Mouse (Mus musculus) lung, postnatal 0 days (tissue): Measurements from ENCODE around the gene Atad2b. TPM values are rescaled to one million over a fixed set of nuclear protein-coding genes. Genes with fewer than 3 reads are reported as not detected.

Experiments
- ATAC-seq: fragments of 200-750 bp; cut with Nextera tagmentation; 2 replicates; pipeline ENCODE4 v1.8.0; 2017; ENCODE audit warnings: moderate library complexity
- DNase-seq: peaks from one replicate; pipeline ENCODE4 v3.0.0-alpha.2; 2016; ENCODE audit warnings: low spot score
- H3K27ac ChIP-seq: fragments of 300-500 bp; sonication (generic); 2 replicates; pipeline ENCODE4 v1.5.1; 2014; ENCODE audit warnings: antibody characterized with exemption, mild to moderate bottlenecking, low read length, mixed read lengths
- H3K27me3 ChIP-seq: fragments of 300-500 bp; sonication (generic); replicated peaks from 2 replicates; pipeline ENCODE4 v1.6.1; 2014; ENCODE audit warnings: low read length, mixed read lengths; ENCODE audit not compliant: insufficient read depth
- H3K36me3 ChIP-seq: fragments of 300-500 bp; sonication (generic); 2 replicates; pipeline ENCODE4 v1.6.1; 2014; ENCODE audit warnings: low read length, mixed read lengths; ENCODE audit not compliant: insufficient read depth
- H3K4me1 ChIP-seq: fragments of 300-500 bp; sonication (generic); 2 replicates; pipeline ENCODE4 v1.6.1; 2014; ENCODE audit warnings: antibody characterized with exemption, low read depth, low read length, mixed read lengths; ENCODE audit not compliant: insufficient read depth
- H3K4me2 ChIP-seq: fragments of 300-500 bp; sonication (generic); replicated peaks from 2 replicates; pipeline ENCODE4 v1.6.1; 2014; ENCODE audit warnings: low read depth, mild to moderate bottlenecking, low read length, moderate library complexity, mixed read lengths
- H3K4me3 ChIP-seq: fragments of 300-500 bp; sonication (generic); 2 replicates; pipeline ENCODE4 v1.5.1; 2014; ENCODE audit warnings: low read depth, low read length
- H3K9ac ChIP-seq: fragments of 300-500 bp; sonication (generic); replicated peaks from 2 replicates; pipeline ENCODE4 v1.6.1; 2014; ENCODE audit warnings: low read depth, mild to moderate bottlenecking
- H3K9me3 ChIP-seq: fragments of 300-500 bp; sonication (generic); 2 replicates; pipeline ENCODE4 v1.6.1; 2016; ENCODE audit warnings: low read length, mixed read lengths
- CTCF ChIP-seq: IDR thresholded peaks from 2 replicates; pipeline ENCODE4 v1.5.1; 2016; ENCODE audit warnings: antibody characterized with exemption, mild to moderate bottlenecking
- EP300 ChIP-seq: IDR thresholded peaks from 2 replicates; pipeline ENCODE4 v1.6.1; 2016; ENCODE audit warnings: antibody characterized with exemption, mild to moderate bottlenecking, control low read depth
- WGBS: fragments of 180-500 bp; shearing (Covaris S2); extraction: QIAGEN DNeasy Blood & Tissue Kit; methylation state at CpG from one replicate; pipeline ENCODE4 v1.1.7; 2014; 5-methylcytosine and 5-hydroxymethylcytosine counted together
- polyA plus RNA-seq: library from polyadenylated mRNA; unstranded; fragments of >200 nt; fragmentation: Nextera tagmentation; extraction: Ambion mirVana; gene quantifications from 2 replicates; pipeline ENCODE4 v1.2.1, GENCODE M21; 2015

The Atad2b gene
- polyA plus RNA-seq, 1 experiment from 2014 or later, result 8.8 TPM

GRCm38 (mm10) chr12:4888739-4889138 is 28.4 kb upstream of the Atad2b start:
- Histone ChIP-seq H3K27me3 (no peaks in the 10 kb centered on the region), H3K36me3 (0 out of 2 replicates have a peak, but pooled peaks cover 5% of the 10 kb centered on the region), H3K4me1 (no peaks in the 10 kb centered on the region), H3K4me3 (no peak overlapping the region), H3K9me3 (no peaks in the 10 kb centered on the region), H3K27ac (no peak overlapping the region), H3K4me2 (no peak overlapping the region), H3K9ac (no peak overlapping the region)
- ATAC-seq (no peak), DNase-seq (no peak)
- no peak for TF ChIP-seq CTCF
- no peak for TF ChIP-seq EP300

DNA sequence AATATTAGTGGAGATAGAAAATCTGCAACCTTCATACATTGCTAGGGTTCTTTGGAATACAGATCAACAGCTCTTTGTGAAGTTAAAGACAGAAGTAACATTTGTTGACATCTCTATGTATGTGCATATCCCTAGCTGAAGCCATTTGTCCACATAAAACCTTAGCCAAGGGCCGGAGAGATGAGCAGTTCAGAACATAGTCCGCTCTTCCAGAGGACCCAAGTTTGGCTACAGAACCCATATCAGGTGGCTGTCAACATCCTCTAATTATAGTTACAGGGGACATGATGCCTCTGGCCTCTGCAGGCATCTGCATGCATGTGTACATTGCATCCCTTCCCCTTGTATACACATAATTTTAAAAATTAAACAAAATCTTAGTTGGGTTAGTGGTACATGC is 27.9 kb upstream of the Atad2b start:
- no peak for DNase-seq
- no peak overlapping the region for H3K9ac ChIP-seq
- ATAC-seq, result no peak
- H3K27me3 ChIP-seq, result no peaks in the 10 kb centered on the region
- TF ChIP-seq EP300 (no peak), CTCF (no peak)
- no peaks in the 10 kb centered on the region for H3K4me1 ChIP-seq
- WGBS, result 93% methylated on average over 2 of the region's 2 CpGs
- no peak overlapping the region for H3K27ac ChIP-seq
- H3K4me2 ChIP-seq, result no peak overlapping the region
- H3K36me3 ChIP-seq, result 0 out of 2 replicates have a peak, but pooled peaks cover 5% of the 10 kb centered on the region
- H3K4me3 ChIP-seq, result no peak overlapping the region
- H3K9me3 ChIP-seq, result no peaks in the 10 kb centered on the region

DNA sequence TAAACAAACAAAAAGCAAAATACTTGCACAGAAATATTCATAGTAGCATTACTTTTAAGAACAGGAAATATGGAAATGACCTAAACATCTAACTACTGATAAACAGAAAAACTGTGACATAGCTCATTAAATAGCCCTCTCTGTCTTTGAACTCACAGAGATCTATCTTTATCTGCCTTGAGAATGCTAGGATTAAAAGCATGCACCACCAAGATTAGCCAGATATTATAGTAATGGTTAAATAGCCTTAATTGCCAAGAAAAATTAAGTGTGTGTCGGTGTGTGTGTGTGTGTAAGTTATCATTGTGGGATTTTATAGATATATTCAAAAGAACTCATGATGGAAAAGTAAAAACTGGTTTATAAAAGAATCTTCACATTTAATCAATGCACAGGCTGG is 27.3 kb upstream of the Atad2b start:
- 91% methylated on average over 1 of the region's 1 CpGs for WGBS
- H3K4me2 ChIP-seq, result no peak overlapping the region

GRCm38 (mm10) chr12:4898024-4898423 is 19.1 kb upstream of the Atad2b start:
- TF ChIP-seq EP300, result no peak
- TF ChIP-seq CTCF, result no peak
- H3K4me3 ChIP-seq, result no peak overlapping the region
- DNase-seq, result no peak
- no peak for ATAC-seq
- H3K9ac ChIP-seq, result no peak overlapping the region
- no peaks in the 10 kb centered on the region for H3K27me3 ChIP-seq
- WGBS, result 94% methylated on average over 5 of the region's 5 CpGs
- H3K36me3 ChIP-seq, result no peaks in the 10 kb centered on the region
- H3K9me3 ChIP-seq, result no peaks in the 10 kb centered on the region
- no peak overlapping the region for H3K4me2 ChIP-seq
- no peaks in the 10 kb centered on the region for H3K4me1 ChIP-seq
- no peak overlapping the region for H3K27ac ChIP-seq

More for the DNA sequence above, 27.3 kb upstream of the Atad2b start:
- Histone ChIP-seq H3K27me3 (no peaks in the 10 kb centered on the region), H3K36me3 (0 out of 2 replicates have a peak, but pooled peaks cover 3% of the 10 kb centered on the region), H3K9ac (no peak overlapping the region), H3K4me3 (no peak overlapping the region), H3K27ac (no peak overlapping the region), H3K4me1 (no peaks in the 10 kb centered on the region), H3K9me3 (no peaks in the 10 kb centered on the region)
- DNase-seq (no peak), ATAC-seq (no peak)
- no peak for TF ChIP-seq CTCF
- no peak for TF ChIP-seq EP300

- Histone ChIP-seq H3K9me3 (no peaks in the 10 kb centered on the region), H3K36me3 (no peaks in the 10 kb centered on the region), H3K27ac (no peak overlapping the region), H3K9ac (no peak overlapping the region), H3K4me3 (no peak overlapping the region), H3K4me2 (no peak overlapping the region), H3K4me1 (no peaks in the 10 kb centered on the region), H3K27me3 (no peaks in the 10 kb centered on the region)
- DNase-seq (peak; percentile 64), ATAC-seq (no peak)
- 77% methylated on average over 7 of the region's 7 CpGs for WGBS
- TF ChIP-seq EP300 (no peak), CTCF (peak; percentile 31)
Measured at GRCm38 (mm10) chr12:4905946-4906345, 11.2 kb upstream of the Atad2b start.

DNA sequence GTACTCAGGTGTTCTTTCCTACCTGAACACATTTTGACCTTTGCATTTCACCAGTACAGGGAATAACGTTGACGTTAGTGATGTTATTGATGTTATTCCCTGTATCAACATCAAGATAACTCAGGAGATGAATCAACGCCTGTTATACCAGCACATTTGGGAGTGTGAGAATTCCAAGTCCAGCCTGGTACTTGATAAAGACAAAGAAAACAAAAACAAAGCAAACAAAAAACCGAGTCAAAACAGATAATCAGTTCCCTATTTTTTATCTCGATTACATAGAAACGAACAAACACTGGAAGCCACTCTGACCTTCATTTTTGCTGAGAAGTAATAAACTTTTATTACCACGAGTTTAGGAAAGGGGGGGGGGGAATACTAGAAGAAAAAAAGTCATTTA is 10.7 kb upstream of the Atad2b start:
- Histone ChIP-seq H3K4me1 (no peaks in the 10 kb centered on the region), H3K4me3 (peak overlapping the region; percentile 80), H3K4me2 (peak overlapping the region; percentile 87), H3K9ac (peak overlapping the region; percentile 79; the same call in 1 of the 2 replicates), H3K27ac (peak overlapping the region; percentile 93), H3K36me3 (no peaks in the 10 kb centered on the region), H3K9me3 (no peaks in the 10 kb centered on the region), H3K27me3 (no peaks in the 10 kb centered on the region)
- DNase-seq, result no peak
- ATAC-seq, result no peak
- WGBS, result 34% methylated on average over 7 of the region's 7 CpGs
- no peak for TF ChIP-seq EP300
- no peak for TF ChIP-seq CTCF
